Mouse (Mus musculus) ES-Bruce4 (cell line): Measurements from ENCODE around the gene Mab21l1. TPM values are rescaled to one million over a fixed set of nuclear protein-coding genes. Genes with fewer than 3 reads are reported as not detected.

Experiments used
- H3K27ac ChIP-seq: 2 replicates; pipeline ENCODE4 v1.5.1; 2012; ENCODE audit warnings: low read length, inconsistent platforms; ENCODE audit not compliant: insufficient read depth
- H3K27me3 ChIP-seq: 2 replicates; pipeline ENCODE4 v1.6.1; 2012; ENCODE audit warnings: mild to moderate bottlenecking, low read length, inconsistent platforms; ENCODE audit not compliant: control insufficient read depth, poor library complexity, insufficient read depth, severe bottlenecking
- H3K36me3 ChIP-seq: 2 replicates; pipeline ENCODE4 v1.6.1; 2012; ENCODE audit warnings: inconsistent platforms, mild to moderate bottlenecking, low read length, moderate library complexity; ENCODE audit not compliant: control insufficient read depth, poor library complexity, insufficient read depth, severe bottlenecking
- H3K4me1 ChIP-seq: one replicate; pipeline ENCODE4 v1.8.1; 2011; ENCODE audit warnings: low read length; ENCODE audit not compliant: control insufficient read depth, insufficient read depth
- H3K4me3 ChIP-seq: 2 replicates; pipeline ENCODE4 v1.5.1; 2011; ENCODE audit warnings: low read depth, mild to moderate bottlenecking, low read length
- H3K9ac ChIP-seq: 2 replicates; pipeline ENCODE4 v1.6.1; 2012; ENCODE audit warnings: low read depth, mild to moderate bottlenecking, inconsistent platforms; ENCODE audit not compliant: poor library complexity, severe bottlenecking
- H3K9me3 ChIP-seq: replicated peaks from 2 replicates; pipeline ENCODE4 v1.6.1; 2012; ENCODE audit warnings: mild to moderate bottlenecking, low read length, inconsistent platforms; ENCODE audit not compliant: control insufficient read depth, poor library complexity, insufficient read depth, severe bottlenecking
- CTCF ChIP-seq: IDR thresholded peaks from one replicate; pipeline ENCODE4 v1.8.1; 2011; ENCODE audit warnings: low read depth, low read length
- EP300 ChIP-seq: IDR thresholded peaks from 2 replicates; pipeline ENCODE4 v1.6.1; 2011; ENCODE audit warnings: low read depth, low read length; ENCODE audit not compliant: insufficient read depth
- POLR2A ChIP-seq: IDR thresholded peaks from one replicate; pipeline ENCODE4 v1.8.1; 2011; ENCODE audit warnings: low read length; ENCODE audit not compliant: insufficient read depth
- polyA plus RNA-seq: library from polyadenylated mRNA; stranded (reverse); fragments of >200 nt; gene quantifications from 2 replicates; pipeline ENCODE4 v1.2.4, GENCODE M21; 2011; ENCODE audit warnings: low read depth; ENCODE audit not compliant: missing spikeins, insufficient read depth, insufficient read length

Mab21l1 gene
- polyA plus RNA-seq, 1 experiment, result not detected

DNA sequence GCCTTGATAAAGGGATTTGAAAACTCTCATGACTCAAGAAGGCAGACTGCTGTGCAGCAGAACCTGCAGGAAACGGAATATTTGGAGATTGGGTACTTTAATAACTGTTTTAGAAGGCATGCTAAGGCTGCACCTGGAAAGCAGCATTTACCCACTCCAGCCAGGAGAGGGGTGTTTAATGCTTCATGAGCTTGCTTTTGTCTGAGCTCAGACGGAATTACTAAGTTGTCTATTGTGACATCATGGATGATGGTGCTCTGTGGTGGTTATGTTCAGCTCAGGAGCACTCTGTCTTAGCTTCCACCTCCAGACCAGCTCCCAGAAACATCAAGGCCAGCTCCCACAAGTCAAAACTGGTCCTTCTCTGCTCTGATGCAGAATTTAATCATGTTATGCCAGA is 7.5 kb downstream of the Mab21l1 start:
- Histone ChIP-seq H3K27me3 (peaks cover 6% of the 10 kb centered on the region), H3K9ac (no peak overlapping the region), H3K4me1 (no peaks in the 10 kb centered on the region), H3K9me3 (no peaks in the 10 kb centered on the region), H3K36me3 (no peaks in the 10 kb centered on the region), H3K4me3 (no peak overlapping the region), H3K27ac (no peak overlapping the region)
- no peak for TF ChIP-seq POLR2A
- TF ChIP-seq CTCF, result no peak
- TF ChIP-seq EP300, result no peak

GRCm38 (mm10) chr3:55790609-55791008 is 8.3 kb downstream of the Mab21l1 start:
- no peak for TF ChIP-seq POLR2A
- no peak for TF ChIP-seq EP300
- no peak for TF ChIP-seq CTCF
- no peaks in the 10 kb centered on the region for H3K9me3 ChIP-seq
- no peak overlapping the region for H3K27ac ChIP-seq
- no peaks in the 10 kb centered on the region for H3K36me3 ChIP-seq
- H3K4me1 ChIP-seq, result no peaks in the 10 kb centered on the region
- H3K4me3 ChIP-seq, result no peak overlapping the region
- peaks cover 6% of the 10 kb centered on the region for H3K27me3 ChIP-seq
- H3K9ac ChIP-seq, result no peak overlapping the region

GRCm38 (mm10) chr3:55792251-55792650 is 9.9 kb downstream of the Mab21l1 start:
- no peaks in the 10 kb centered on the region for H3K4me1 ChIP-seq
- no peaks in the 10 kb centered on the region for H3K27me3 ChIP-seq
- H3K9me3 ChIP-seq, result no peaks in the 10 kb centered on the region
- H3K27ac ChIP-seq, result no peak overlapping the region
- H3K9ac ChIP-seq, result no peak overlapping the region
- TF ChIP-seq EP300, result no peak
- no peak for TF ChIP-seq POLR2A
- no peak for TF ChIP-seq CTCF
- H3K4me3 ChIP-seq, result no peak overlapping the region
- no peaks in the 10 kb centered on the region for H3K36me3 ChIP-seq

GRCm38 (mm10) chr3:55793842-55794575 is 11.7 kb downstream of the Mab21l1 start:
- no peaks in the 10 kb centered on the region for H3K27me3 ChIP-seq
- no peaks in the 10 kb centered on the region for H3K4me1 ChIP-seq
- H3K9me3 ChIP-seq, result no peaks in the 10 kb centered on the region
- no peak overlapping the region for H3K9ac ChIP-seq
- no peak overlapping the region for H3K4me3 ChIP-seq
- no peaks in the 10 kb centered on the region for H3K36me3 ChIP-seq
- no peak overlapping the region for H3K27ac ChIP-seq
- TF ChIP-seq EP300 (no peak), POLR2A (no peak), CTCF (no peak)

DNA sequence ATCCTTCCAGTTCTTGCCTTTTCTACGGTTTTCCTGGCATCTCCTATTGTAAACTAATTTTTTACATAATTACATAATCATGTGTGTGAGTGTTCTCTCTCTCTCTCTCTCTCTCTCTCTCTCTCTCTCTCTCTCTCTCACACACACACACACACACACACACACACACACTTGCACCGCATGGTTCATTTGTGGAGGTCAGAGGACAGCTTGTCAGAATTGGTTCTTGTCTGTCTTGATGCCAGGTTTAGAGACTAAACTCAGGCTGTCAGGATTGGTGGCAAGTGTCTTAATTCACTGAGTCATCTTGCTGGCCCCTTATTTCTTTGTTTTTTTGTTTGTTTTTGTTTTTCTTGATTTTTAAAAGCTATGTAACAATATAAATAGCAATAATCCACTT is 12.5 kb downstream of the Mab21l1 start:
- no peak overlapping the region for H3K27ac ChIP-seq
- H3K36me3 ChIP-seq, result no peaks in the 10 kb centered on the region
- H3K9me3 ChIP-seq, result no peaks in the 10 kb centered on the region
- no peaks in the 10 kb centered on the region for H3K4me1 ChIP-seq
- no peak overlapping the region for H3K9ac ChIP-seq
- no peak overlapping the region for H3K4me3 ChIP-seq
- no peaks in the 10 kb centered on the region for H3K27me3 ChIP-seq
- no peak for TF ChIP-seq CTCF
- no peak for TF ChIP-seq EP300
- TF ChIP-seq POLR2A, result no peak

DNA sequence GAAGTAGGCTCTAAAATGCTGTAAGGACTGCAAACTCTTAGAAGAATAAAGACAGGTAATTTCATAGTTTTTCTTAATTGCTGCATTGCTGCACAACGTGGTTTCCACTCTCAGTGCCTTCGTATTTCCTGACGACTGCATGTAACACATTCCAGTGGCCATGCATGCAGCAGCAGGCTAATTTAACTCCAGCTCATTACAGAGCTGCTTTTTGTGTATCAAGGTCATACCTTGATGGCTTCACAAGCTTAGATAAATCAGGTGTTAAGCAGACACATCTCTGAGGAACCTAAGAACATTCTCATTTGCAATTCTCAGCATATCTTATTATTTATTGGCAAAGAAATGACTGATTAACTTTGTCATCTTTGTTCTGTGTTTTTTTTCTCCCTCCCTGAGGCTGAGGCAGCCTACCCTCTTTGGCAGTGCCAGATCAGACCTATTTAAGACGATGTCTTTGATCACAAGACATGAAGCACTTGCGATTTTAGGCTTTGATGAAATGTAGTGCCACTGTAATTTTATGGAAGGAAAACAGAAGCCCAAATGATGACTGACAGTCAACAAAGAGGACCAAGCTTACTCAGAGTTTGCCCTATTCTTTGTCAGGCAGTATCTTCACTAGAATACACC is 32.8 kb downstream of the Mab21l1 start:
- H3K9ac ChIP-seq, result no peak overlapping the region
- no peaks in the 10 kb centered on the region for H3K36me3 ChIP-seq
- H3K27me3 ChIP-seq, result no peaks in the 10 kb centered on the region
- no peaks in the 10 kb centered on the region for H3K4me1 ChIP-seq
- no peak overlapping the region for H3K27ac ChIP-seq
- H3K4me3 ChIP-seq, result no peak overlapping the region
- no peaks in the 10 kb centered on the region for H3K9me3 ChIP-seq
- no peak for TF ChIP-seq CTCF
- TF ChIP-seq EP300, result no peak
- TF ChIP-seq POLR2A, result no peak
